Mouse (Mus musculus) urinary bladder, postnatal 14 days (tissue): ENCODE results near the gene Hcfc1r1.
A peak's percentile ranks its signal among the peaks of the same experiment; 100 is the strongest.

Experiments
- DNase-seq: peaks from one replicate; pipeline ENCODE4 v3.0.0; 2021; ENCODE audit warnings: low spot score

The Hcfc1r1 gene

GRCm38 (mm10) chr17:23673424-23674073, at the start of gene Hcfc1r1, which contains the start of gene Thoc6:
Hcfc1r1 (plus strand) TSS chr17:23673596.
Thoc6 (minus strand) TSS chr17:23673882.
- peak; percentile 93 for DNase-seq

DNA sequence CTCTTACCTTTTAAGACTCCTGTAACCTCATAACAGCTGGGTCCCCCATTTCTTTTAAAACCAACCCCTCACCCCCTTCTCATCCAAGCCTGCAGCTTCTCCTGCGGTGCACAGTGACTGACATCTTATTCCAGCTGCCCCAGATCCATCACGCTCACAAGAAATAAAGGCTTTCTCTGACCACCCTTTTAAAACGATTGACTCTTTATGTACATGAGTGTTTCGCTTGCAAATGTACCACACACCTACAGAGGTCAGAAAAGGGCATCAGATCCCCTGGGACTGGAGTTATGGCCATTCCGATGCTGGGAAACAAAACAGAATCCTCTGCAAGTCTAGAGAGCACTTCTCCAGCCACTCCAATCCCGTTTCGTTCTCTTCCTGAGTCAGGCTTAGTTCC, 45.6 kb upstream of the Hcfc1r1 start:
- no peak for DNase-seq

- peak; percentile 81 for DNase-seq
Measured at GRCm38 (mm10) chr17:23630195-23631020, 43.0 kb upstream of the Hcfc1r1 start.

- DNase-seq, result no peak
Measured at GRCm38 (mm10) chr17:23631241-23631640, 42.2 kb upstream of the Hcfc1r1 start.

GRCm38 (mm10) chr17:23644613-23645495, 28.5 kb upstream of the Hcfc1r1 start, which contains the start of gene Mmp25:
Mmp25 (minus strand) TSS chr17:23645277.
- no peak for DNase-seq

DNA sequence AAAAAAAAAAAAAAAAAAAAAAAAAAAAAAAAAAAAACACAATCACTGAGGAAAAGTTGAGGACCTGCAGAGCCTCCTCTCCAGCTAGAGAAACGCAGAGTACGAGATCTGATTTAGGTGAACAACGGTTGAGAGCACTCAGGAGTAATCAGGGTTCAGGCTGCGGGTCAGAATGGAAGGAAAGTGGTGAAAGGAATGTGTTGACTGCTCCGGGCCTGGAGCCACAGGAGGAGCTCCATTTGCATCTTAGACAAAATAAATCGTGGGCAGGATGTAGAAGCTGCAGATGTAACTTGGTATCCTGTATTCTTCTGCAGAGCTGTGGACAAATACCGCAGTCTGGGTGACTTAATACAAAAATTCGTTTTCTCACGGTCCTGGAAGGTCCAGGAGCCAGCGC, 27.5 kb upstream of the Hcfc1r1 start:
- no peak for DNase-seq

GRCm38 (mm10) chr17:23651363-23651762, 22.0 kb upstream of the Hcfc1r1 start:
- DNase-seq, result no peak

DNA sequence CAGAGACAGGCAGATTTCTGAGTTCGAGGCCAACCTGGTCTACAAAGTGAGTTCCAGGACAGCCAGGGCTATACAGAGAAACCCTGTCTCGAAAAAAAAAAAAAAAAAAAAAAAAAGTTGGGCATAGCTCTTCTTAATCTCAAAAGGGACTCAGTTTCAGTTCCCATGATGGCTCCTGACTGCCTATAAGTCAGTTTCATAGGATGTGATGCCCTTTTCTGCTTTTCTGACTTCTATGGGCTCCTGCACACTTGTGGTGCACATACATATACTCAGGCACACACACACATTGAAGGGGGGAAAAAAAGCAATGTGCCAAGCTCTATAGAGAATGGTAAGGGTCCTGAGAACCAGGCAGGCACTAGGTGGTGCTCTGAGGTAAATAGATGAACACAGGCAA, 20.1 kb upstream of the Hcfc1r1 start:
- no peak for DNase-seq

DNA sequence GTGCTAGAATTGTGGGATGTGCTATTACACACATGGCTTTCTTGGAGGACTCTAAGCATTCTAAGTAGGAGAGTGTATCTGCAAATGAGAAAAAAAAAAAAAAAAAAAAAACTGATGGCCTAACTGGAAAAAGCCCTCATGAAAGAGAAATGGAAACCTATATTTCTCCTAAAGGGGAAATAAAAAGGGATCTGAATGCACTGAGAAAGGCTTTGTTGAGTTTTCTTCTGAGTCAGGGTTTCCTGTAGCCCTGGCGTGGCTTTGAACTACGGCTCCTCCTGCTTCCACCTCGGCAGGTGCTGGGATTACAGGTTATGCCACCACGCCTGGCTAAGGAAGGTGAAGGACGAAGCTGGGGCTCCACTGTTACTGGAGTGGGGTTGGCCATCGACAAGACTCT, 19.4 kb upstream of the Hcfc1r1 start:
- no peak for DNase-seq

GRCm38 (mm10) chr17:23654410-23654809, 19.0 kb upstream of the Hcfc1r1 start:
- no peak for DNase-seq

GRCm38 (mm10) chr17:23658450-23658849, 14.9 kb upstream of the Hcfc1r1 start:
- no peak for DNase-seq

DNA sequence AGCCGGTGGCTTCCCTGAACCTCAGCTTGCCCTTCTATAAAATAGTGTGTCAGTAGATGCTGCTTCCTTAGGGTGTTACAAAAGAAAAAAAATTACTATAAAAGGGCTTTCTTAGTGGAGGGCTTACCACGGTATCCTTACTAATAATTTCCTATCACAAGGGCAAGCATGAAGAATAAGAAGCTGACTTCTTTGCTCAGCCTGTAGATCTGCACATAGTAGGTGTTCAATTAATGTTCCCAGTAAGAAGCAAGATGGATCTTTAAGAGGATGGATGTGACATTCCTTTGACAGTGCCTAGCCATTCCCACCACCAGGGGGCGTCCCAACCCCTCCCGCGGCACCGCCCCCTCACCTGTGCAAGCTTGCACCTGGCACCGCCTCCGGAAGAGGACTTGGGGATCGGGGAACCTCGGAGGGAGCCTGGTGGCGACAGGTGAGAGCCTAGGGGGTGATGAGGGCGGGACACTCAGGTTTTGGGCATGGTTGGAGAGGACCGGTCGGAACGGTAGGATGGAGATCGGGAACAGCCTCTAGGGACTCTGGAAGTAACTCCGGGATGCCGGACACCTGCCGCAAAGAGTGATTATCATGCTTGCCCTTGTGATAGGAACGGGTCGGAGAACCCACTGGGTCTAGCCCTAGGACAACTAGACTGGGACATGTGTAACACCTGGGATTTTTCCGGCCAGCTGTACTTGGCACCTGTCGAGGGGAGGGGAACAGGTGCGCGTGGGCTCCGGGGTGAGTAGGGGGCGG, 13.1 kb upstream of the Hcfc1r1 start, which contains the start of gene Bicdl2:
Gene Bicdl2, plus strand, starts transcription at position 390 of the 759 bp plus-strand sequence.
- peak; percentile 87 for DNase-seq

DNA sequence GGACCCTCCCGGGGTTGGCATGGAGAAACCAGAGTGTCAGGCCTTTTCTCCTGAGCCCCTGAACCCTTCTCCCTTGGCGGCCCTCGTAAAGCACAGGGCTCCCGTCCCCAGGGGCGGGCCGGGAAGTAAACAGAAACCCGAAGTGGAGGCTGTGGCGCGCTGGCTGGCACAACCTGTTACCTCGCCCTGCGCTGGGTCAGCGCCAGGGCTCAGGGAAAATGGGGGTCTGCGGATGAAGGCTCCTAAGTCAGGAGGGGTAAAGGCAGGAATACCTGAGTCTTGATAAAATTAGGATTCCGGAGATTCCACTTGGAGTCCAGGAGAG, 12.6 kb upstream of the Hcfc1r1 start:
- peak; percentile 50 for DNase-seq

DNA sequence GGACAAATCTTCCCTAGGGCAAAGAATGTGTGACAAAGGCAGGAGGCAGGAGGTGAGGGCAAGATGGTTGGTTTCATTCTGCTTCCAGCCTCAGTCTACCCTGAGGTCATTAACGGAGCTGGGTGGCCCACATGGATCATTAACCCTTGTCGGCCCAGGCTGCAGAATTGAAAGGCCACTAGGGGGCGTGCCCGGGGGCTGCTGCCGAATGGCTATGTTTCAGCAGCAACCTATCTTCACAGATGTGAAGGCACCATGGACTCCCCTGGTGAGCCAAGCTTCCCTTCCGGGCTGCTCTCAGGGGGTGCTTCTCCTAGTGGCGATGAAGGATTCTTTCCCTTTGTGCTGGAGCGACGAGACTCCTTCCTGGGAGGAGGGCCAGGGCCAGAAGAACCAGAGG, 11.9 kb upstream of the Hcfc1r1 start:
- DNase-seq, result no peak

DNA sequence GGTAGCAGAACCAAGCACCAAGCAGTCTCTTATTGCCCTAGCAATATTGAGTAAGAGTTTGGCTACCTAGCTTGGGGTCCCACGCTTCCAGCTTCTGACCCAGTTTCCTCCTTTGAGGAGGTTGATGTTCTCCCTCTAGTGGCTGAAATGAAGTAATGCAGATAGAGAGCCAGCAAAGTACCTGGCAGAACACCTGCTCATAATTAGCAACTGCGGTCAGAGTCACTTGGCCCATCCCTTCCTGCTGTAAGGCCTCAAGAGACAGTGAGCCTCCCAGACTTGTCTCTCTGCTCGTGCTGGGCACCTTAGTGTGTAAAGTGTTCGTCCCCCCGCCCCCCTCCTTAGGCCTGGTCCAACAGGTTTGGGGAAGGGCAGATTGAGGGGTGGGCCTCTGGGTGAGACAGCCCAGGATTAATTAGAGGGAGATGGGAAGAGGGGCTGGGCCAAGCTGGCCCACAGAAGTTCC, 8.8 kb upstream of the Hcfc1r1 start:
- no peak for DNase-seq

DNA sequence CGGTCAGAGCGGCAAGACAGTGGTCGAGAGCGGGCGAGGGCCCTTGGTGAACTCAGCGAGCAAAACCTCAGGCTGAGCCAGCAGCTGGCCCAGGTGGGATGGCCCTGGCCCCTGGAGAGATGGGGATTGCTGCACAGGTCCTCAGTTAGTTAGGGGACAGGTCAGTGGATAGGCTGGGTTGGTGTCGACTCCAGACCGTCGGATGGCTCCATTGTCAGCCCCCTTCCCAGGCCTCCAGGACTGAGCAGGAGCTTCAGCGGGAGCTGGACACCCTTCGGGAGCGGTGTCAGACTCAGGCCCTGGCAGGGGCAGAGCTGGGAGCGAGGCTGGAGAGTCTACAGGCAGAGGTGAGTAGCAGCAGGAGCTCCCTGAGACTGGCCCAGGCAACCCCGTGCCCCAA, 7.9 kb upstream of the Hcfc1r1 start:
- no peak for DNase-seq

DNA sequence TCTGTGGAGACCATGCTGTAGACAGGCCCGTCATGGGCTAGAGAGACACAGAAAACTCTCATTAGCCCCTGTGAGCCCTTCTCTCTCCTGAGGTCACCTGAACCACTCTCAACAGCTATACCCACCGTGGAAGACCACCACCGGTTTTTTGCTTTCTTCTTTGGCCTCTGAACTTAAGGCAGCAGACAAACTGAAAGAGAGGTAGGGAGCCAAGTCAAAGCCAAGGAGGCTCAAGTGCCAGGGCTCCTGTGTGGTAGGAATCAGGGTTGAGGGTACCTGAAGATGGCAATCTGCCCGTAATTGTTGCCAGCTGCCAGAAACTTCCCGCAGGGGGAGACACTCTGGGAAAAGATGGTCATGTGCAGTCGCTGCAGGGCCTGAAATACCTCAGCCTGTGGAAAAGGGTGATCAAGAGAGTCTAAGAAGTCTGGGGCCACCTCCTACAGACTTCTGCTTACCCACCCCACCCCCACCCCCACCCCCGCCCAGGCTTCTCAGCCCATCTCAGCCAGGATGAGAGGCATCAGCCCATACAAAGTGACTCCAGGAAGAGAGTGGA, 2.8 kb upstream of the Hcfc1r1 start:
- DNase-seq, result no peak

- no peak for DNase-seq
Measured at GRCm38 (mm10) chr17:23671519-23671918, 1.9 kb upstream of the Hcfc1r1 start.

GRCm38 (mm10) chr17:23672761-23673160, 635 bp upstream of the Hcfc1r1 start:
- no peak for DNase-seq

GRCm38 (mm10) chr17:23674271-23674952, 1.0 kb downstream of the Hcfc1r1 start:
- DNase-seq, result no peak

DNA sequence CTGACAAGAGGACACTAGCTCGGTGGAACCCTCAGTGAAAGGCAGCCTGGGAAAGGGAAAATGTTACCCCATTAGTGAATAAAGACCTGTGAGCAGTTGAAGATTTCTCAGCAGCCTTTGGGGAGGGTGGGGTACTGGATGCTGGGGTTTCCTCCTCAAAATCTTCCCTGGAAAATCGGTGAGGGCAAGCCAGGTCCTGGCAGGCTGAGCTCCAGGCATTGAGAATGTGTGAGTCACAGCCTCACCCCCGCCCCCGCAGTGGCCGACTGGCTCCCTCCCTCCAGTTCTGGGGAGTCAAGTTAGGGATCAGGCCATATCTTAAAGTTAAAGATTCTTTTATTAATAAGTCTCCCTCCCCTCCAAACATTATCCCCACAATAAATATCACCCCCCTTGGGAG, 1.7 kb downstream of the Hcfc1r1 start:
- peak; percentile 90 for DNase-seq
